Mouse (Mus musculus): ENCODE measurements around the gene Parp6.

Parp6 gene

DNA sequence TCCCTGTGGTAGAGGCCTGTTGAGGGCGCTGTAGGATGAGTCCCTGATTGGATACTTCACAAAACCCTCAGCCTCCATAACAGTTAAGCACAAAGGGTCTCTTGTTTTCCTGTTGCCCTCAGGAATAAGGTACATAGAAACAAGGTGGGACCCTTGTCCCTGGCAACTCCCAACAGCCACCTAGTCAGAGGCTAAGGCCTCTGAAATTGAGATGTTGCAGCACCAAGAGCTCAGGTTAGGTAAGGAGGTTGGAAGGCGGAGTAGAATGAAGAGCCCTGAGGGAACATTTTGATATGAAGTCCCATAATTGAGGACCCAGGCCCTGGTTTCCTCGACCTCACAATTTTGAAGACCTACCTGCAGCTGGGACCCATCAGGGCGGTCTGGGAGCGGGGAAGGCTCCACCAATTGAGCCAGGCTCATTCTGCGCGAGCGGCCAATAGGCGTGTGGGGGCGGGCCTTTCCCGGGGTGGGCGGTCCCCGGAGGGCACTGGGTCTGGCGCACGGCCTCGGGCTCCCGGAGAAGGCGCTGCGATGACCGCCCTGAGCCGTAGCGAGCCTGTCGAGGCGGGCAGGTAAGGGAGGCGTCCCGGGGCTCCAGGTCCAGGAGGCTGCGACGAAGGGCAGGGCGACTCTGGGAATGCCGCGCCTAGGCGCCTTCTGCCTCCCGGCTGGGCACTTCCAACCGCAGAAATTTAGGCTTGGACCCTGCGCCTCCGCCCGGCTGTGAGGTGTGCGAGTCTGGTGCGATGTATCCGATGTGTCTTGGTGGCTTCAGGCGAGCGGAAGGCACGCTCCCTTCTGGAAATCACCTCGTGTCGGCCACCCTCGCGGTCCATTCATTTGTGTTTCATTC, 62.8 kb downstream of the Parp6 start, which contains the start of gene Gramd2:
Gramd2 (plus strand) TSS at position 467 of the 856 bp plus-strand sequence.
- peak; percentile 88 for DNase-seq (ENCODE audit: low read depth, low spot score)

GRCm38 (mm10) chr9:59680534-59680875, 63.4 kb downstream of the Parp6 start:
- DNase-seq (ENCODE audit: low read depth, low spot score) = peak; percentile 69

DNA sequence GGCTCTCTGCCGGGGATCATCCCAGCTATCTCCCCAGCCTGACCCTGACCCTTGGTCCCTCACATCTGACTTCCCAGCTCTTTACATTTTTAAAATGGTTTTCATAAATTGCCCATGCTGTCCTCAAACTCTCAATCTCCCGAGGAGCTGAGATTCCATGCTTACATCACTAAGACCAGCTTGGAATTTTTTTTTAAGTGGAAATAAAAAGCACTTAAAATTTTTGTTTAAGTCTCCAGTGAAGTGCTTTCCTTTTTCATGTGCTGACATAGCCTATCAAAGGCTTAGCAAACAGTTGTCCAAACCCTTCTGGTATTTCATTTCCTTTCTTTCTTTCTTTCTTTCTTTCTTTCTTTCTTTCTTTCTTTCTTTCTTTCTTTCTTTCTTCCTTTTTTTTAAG, 66.9 kb downstream of the Parp6 start:
- no peak for DNase-seq (ENCODE audit: low read depth, low spot score)

DNA sequence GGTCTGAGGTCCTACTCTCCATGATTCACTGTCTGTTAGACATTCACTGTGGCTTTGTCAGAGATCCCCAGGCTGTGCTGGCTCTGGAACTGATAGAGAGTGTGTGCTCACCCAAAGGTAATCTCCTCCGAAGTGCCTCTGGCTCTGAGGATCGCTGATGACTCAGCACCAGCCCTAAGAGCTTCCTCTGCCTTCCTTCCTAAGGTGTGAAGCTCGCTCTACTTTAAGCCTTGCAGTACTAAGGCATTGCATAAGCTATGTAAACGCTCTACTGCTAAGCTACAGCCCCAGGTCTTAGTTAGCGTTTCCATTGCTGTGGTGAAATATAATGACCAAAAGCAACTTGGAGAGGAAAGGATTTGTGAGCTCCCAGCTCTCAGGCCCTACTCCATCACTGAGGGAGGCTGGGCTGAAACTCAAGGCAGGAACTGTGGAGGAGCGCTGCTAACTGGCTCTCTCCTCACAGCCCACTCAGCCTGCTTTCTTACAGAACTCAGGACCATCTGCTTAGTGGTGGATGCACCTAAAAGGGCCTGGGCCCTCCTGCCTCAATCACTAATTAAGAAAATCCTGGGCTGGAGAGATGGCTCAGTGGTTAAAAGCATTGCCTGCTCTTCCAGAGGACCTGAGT, 70.4 kb downstream of the Parp6 start:
- DNase-seq (ENCODE audit: low read depth, low spot score) = peak; percentile 47

DNA sequence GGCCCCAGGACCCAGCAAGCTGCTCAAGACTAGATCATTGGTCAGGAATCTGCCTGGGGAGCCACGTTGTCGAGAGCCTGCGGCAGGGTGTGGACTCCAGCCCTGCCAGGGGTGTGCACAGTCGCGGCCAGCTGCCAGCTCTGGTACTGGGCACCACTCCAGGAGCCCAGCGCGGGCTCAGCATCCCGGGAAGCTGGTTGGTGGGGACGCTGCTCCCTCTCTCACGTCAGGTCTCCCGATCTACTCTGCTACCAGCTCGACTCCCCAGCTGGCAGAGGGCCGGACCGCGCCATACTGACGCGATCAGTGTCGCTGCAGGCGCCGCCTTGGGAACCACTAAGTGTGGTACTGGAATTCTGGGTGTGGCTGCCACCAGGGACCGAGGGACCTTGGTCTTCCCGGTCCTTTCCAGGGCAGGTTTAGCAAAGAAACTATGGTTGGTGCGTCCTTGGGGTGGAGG, 74.6 kb downstream of the Parp6 start:
- DNase-seq (ENCODE audit: low read depth, low spot score) = peak; percentile 66

DNA sequence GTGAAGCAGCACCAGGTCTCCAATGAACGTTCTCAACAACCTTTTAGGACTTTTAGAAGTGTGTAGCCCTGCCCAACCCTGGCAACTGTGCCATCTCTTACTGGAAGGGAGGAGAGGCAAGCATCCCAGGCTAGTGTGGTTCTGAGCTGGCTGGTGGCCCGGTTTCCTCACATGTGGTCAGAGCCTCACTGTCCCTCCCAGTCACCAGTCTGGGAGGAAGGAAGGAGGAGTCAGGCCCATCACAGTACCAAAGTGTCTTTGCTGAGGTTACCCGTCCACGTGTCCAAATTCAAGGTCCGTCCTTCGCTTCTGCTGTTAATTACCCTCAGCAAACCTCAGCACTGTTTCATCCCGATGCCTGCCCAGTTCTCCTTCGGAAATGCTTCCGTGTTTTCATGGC, 75.1 kb downstream of the Parp6 start:
- DNase-seq (ENCODE audit: low read depth, low spot score) = no peak

GRCm38 (mm10) chr9:59694571-59695450, 77.7 kb downstream of the Parp6 start:
- no peak for DNase-seq (ENCODE audit: low read depth, low spot score)

DNA sequence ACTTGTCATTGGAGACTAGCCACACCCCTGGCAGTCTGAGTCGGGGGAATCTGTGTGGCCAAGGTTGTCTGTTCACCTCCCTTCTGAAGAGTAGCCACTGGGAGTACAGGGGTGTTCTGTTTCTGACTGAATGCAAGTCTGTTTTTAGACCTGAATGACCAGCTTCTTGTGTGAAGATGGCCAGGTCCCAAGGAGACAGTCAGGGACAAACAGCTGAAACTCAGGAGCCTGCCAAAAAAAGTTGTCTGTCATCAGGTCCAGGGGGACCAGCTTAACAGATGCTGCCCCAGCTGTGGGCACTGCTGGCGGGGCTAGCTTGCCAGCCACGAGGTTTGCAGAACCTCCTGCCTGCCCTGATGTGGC, 78.3 kb downstream of the Parp6 start:
- DNase-seq (ENCODE audit: low read depth, low spot score) = no peak

DNA sequence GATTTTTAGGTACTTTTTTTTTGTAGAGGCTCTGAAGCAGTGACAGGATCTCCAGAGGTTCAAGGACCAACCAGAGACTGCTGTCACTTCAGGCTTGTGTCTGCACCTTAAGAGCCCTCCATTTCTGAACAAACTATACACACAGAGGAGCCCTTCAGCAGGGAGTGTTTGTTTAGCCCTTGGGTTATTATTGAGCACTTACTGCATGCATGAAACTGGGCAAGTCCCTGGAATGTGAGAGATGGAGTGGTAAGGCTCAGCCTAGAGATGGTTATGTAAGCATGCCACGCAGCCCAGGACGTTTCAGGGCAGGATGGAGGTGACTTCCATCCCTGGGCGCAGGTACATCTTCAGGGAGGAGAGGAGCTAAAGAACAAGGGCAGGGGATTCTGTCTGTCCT, 79.3 kb downstream of the Parp6 start:
- no peak for DNase-seq (ENCODE audit: low read depth, low spot score)
